8 mouse cellular contexts compared by ENCODE assay signal in genomic region chr2:68782268-68783132, GRCm38 (mm10).
DNase-seq lines count a peak whose midpoint lies in the region; ATAC-seq lines count a peak whose summit lies in the region.

No protein-coding gene starts in this region.

- no peaks in the 10 kb centered on the region for H3K27me3 ChIP-seq in heart, embryonic 11.5 days (ENCODE audit: control insufficient read depth, insufficient read depth, low read length)
- H3K27me3 ChIP-seq in embryonic facial prominence, embryonic 10.5 days (replicated peaks; ENCODE audit: low read depth, poor library complexity, severe bottlenecking): no peaks in the 10 kb centered on the region

- peak overlapping the region; percentile 30; the same call in 1 of the 2 replicates for H3K9ac ChIP-seq in heart, embryonic 11.5 days (ENCODE audit: low read depth, low read length)

- H3K4me3 ChIP-seq in heart, embryonic 11.5 days (ENCODE audit: low read depth, low read length): peak overlapping the region; percentile 28
- H3K4me3 ChIP-seq in embryonic facial prominence, embryonic 10.5 days: peak overlapping the region; percentile 41

- peak overlapping the region; percentile 52 for H3K4me2 ChIP-seq in heart, embryonic 11.5 days

- intact Hi-C loops in left cerebral cortex, postnatal 10 days (cut with DNase I): no loop called here

- H3K9me3 ChIP-seq in heart, embryonic 11.5 days (replicated peaks; ENCODE audit: control insufficient read depth, low read length): no peaks in the 10 kb centered on the region
- no peaks in the 10 kb centered on the region for H3K9me3 ChIP-seq in embryonic facial prominence, embryonic 10.5 days

- no peaks in the 10 kb centered on the region for H3K36me3 ChIP-seq in heart, embryonic 11.5 days (ENCODE audit: control insufficient read depth, insufficient read depth, low read length)
- no peaks in the 10 kb centered on the region for H3K36me3 ChIP-seq in embryonic facial prominence, embryonic 10.5 days (replicated peaks)

- ATAC-seq in heart, embryonic 11.5 days (replicated peaks; ENCODE audit: insufficient number of reproducible peaks, low FRiP score, low TSS enrichment): no peak; the same call in 1 of the 2 replicates
- peak; percentile 45 for ATAC-seq in megakaryocyte, adult 5-6 weeks (ENCODE audit: poor library complexity, severe bottlenecking)

- 0 out of 2 replicates have a peak overlapping the region, but pooled peaks have one; percentile 16 for H3K27ac ChIP-seq in heart, embryonic 11.5 days (ENCODE audit: low read depth, low read length)
- H3K27ac ChIP-seq in embryonic facial prominence, embryonic 10.5 days (replicated peaks): peak overlapping the region; percentile 81

- peaks cover 11% of the 10 kb centered on the region for H3K4me1 ChIP-seq in heart, embryonic 11.5 days (ENCODE audit: control insufficient read depth, insufficient read depth, low read length)
- H3K4me1 ChIP-seq in embryonic facial prominence, embryonic 10.5 days: peaks cover 8% of the 10 kb centered on the region

- 17% methylated on average over 16 of the region's 16 CpGs for WGBS in heart, embryonic 11.5 days (ENCODE audit: insufficient replicate concordance)
- 49% methylated on average over 16 of the region's 16 CpGs for WGBS in embryonic facial prominence, embryonic 10.5 days

- no peak for DNase-seq in heart, adult 9 months (ENCODE audit: low spot score in 2 of 2)
- peak; percentile 30 for DNase-seq in embryonic facial prominence, embryonic 10.5 days (ENCODE audit: low spot score)
- peak; percentile 35 for DNase-seq in kidney, adult 11 months
- no peak for DNase-seq in right cerebral cortex, adult 18-20 months
- DNase-seq in frontal cortex, postnatal 10 days (ENCODE audit: low spot score in 2 of 2): no peak
- no peak for DNase-seq in left cerebral cortex, postnatal 10 days (ENCODE audit: extremely low spot score in 1 of 2, low spot score in 2 of 2)

Comparison
In these comparisons a context has a peak if more than half of its experiments do, and no peak if none do; other contexts are left out.
1. DNase-seq: peak in embryonic facial prominence, embryonic 10.5 days (single experiment) and kidney, adult 11 months (single experiment); none in heart, adult 9 months (0 of 2), right cerebral cortex, adult 18-20 months (single experiment), frontal cortex, postnatal 10 days (0 of 2) and left cerebral cortex, postnatal 10 days (0 of 2).